In genomic region chrX:141363331-141363730, GRCm38 (mm10) we compare ENCODE assay signal across 14 mouse cellular contexts.
DNase-seq lines count a peak whose midpoint lies in the region; ATAC-seq and TF ChIP-seq lines count a peak whose summit lies in the region.
"Had no signal": no experiment of that assay in that cellular context is flagged by ENCODE, and none has a peak within 500 bp of the region (broad histone marks: within the 10 kb centered on the region; RNA-seq: fewer than 3 reads in every experiment).

No protein-coding gene starts in this region.

- no peaks in the 10 kb centered on the region for H3K36me3 ChIP-seq in heart, embryonic 11.5 days (ENCODE audit: control insufficient read depth, insufficient read depth, low read length)
- H3K36me3 ChIP-seq in neural tube, embryonic 15.5 days: no peaks in the 10 kb centered on the region
- H3K36me3 ChIP-seq: hindbrain, embryonic 12.5 days; midbrain, embryonic 12.5 days; neural tube, embryonic 13.5 days had no signal

- no peaks in the 10 kb centered on the region for H3K27me3 ChIP-seq in heart, embryonic 11.5 days (ENCODE audit: control insufficient read depth, insufficient read depth, low read length)
- H3K27me3 ChIP-seq in Patski: no peaks in the 10 kb centered on the region
- no peaks in the 10 kb centered on the region for H3K27me3 ChIP-seq in neural tube, embryonic 15.5 days (replicated peaks)
- H3K27me3 ChIP-seq: hindbrain, embryonic 12.5 days had no signal

- H3K9ac ChIP-seq in heart, embryonic 11.5 days (ENCODE audit: low read depth, low read length): no peak overlapping the region
- H3K9ac ChIP-seq in neural tube, embryonic 15.5 days (replicated peaks): no peak overlapping the region
- H3K9ac ChIP-seq: hindbrain, embryonic 12.5 days; midbrain, embryonic 12.5 days; neural tube, embryonic 13.5 days had no signal

- H3K27ac ChIP-seq in heart, embryonic 11.5 days (ENCODE audit: low read depth, low read length): no peak overlapping the region
- H3K27ac ChIP-seq in neural tube, embryonic 15.5 days (replicated peaks): no peak overlapping the region
- H3K27ac ChIP-seq: hindbrain, embryonic 12.5 days; layer of hippocampus, adult 2 months; midbrain, embryonic 12.5 days; neural tube, embryonic 13.5 days had no signal

- DNase-seq in heart, adult 18-20 months: peak; percentile 43 to 56
- DNase-seq in Patski (ENCODE audit: low read depth, low spot score): peak; percentile 62
- peak; percentile 10 for DNase-seq in gastrocnemius, postnatal 14 days
- DNase-seq in lung, postnatal 14 days: peak; percentile 1
- DNase-seq in right cerebral cortex, adult 2 months (ENCODE audit: low spot score in 2 of 2): no peak
- DNase-seq in frontal cortex, adult 2 months (ENCODE audit: extremely low spot score in 1 of 2, low spot score in 1 of 2): no peak
- DNase-seq: kidney, adult 11 months; thymus, postnatal 36 days had no signal

- intact Hi-C loops in gastrocnemius, postnatal 14 days (cut with DNase I; ENCODE audit: low total_unique reads): no loop called here

- no peak for ATAC-seq in heart, embryonic 11.5 days (replicated peaks; ENCODE audit: insufficient number of reproducible peaks, low FRiP score, low TSS enrichment)
- peak; percentile 97 for ATAC-seq in Patski
- no peak for ATAC-seq in neural tube, embryonic 15.5 days (ENCODE audit: low FRiP score)

- POLR2A ChIA-PET in Patski (lab: Charles Lee): no interaction called here

- no peak overlapping the region for H3K4me3 ChIP-seq in heart, embryonic 11.5 days (ENCODE audit: low read depth, low read length)
- no peak overlapping the region for H3K4me3 ChIP-seq in neural tube, embryonic 15.5 days (replicated peaks)
- H3K4me3 ChIP-seq: hindbrain, embryonic 12.5 days; layer of hippocampus, adult 2 months; midbrain, embryonic 12.5 days; neural tube, embryonic 13.5 days had no signal

- in situ Hi-C loops in Patski (cut with MboI; ENCODE audit: low pct_unique_long_range_greater_than_20kb): no loop called here

- no peaks in the 10 kb centered on the region for H3K4me1 ChIP-seq in heart, embryonic 11.5 days (ENCODE audit: control insufficient read depth, insufficient read depth, low read length)
- H3K4me1 ChIP-seq in neural tube, embryonic 15.5 days: no peaks in the 10 kb centered on the region
- H3K4me1 ChIP-seq: hindbrain, embryonic 12.5 days; midbrain, embryonic 12.5 days; neural tube, embryonic 13.5 days had no signal

- CTCF ChIA-PET in Patski (lab: Charles Lee): no interaction called here

- H3K9me3 ChIP-seq in heart, embryonic 11.5 days (replicated peaks; ENCODE audit: control insufficient read depth, low read length): no peaks in the 10 kb centered on the region
- H3K9me3 ChIP-seq in neural tube, embryonic 15.5 days (replicated peaks): no peaks in the 10 kb centered on the region
- H3K9me3 ChIP-seq: hindbrain, embryonic 12.5 days; midbrain, embryonic 12.5 days; neural tube, embryonic 13.5 days had no signal

- no peak overlapping the region for H3K4me2 ChIP-seq in heart, embryonic 11.5 days
- H3K4me2 ChIP-seq in neural tube, embryonic 15.5 days: no peak overlapping the region
- H3K4me2 ChIP-seq: hindbrain, embryonic 12.5 days; midbrain, embryonic 12.5 days; neural tube, embryonic 13.5 days had no signal

- no peak for TF ChIP-seq CTCF in Patski (IDR thresholded peaks at IDR 0.05)

Comparison
In these comparisons a context has a peak if more than half of its experiments do, and no peak if none do; other contexts are left out.
1. DNase-seq: peak in heart, adult 18-20 months (2 of 2), Patski (single experiment), gastrocnemius, postnatal 14 days (single experiment) and lung, postnatal 14 days (single experiment); none in right cerebral cortex, adult 2 months (0 of 2) and frontal cortex, adult 2 months (0 of 2).